Mouse (Mus musculus) layer of hippocampus, postnatal 36 days (tissue): Measurements from ENCODE around the gene Olfr372. TPM values are rescaled to one million over a fixed set of nuclear protein-coding genes. Genes with fewer than 3 reads are reported as not detected.

Source experiments
- DNase-seq, 2 experiments: peaks; one replicate each; pipeline ENCODE4 v3.0.0; 2022
- total RNA-seq, 2 experiments: library from RNA; stranded (reverse); gene quantifications; 2 replicates each; pipeline ENCODE4 v1.2.3; 2021

Gene Olfr372
- total RNA-seq, 2 experiments from 2014 or later, result not detected

DNA sequence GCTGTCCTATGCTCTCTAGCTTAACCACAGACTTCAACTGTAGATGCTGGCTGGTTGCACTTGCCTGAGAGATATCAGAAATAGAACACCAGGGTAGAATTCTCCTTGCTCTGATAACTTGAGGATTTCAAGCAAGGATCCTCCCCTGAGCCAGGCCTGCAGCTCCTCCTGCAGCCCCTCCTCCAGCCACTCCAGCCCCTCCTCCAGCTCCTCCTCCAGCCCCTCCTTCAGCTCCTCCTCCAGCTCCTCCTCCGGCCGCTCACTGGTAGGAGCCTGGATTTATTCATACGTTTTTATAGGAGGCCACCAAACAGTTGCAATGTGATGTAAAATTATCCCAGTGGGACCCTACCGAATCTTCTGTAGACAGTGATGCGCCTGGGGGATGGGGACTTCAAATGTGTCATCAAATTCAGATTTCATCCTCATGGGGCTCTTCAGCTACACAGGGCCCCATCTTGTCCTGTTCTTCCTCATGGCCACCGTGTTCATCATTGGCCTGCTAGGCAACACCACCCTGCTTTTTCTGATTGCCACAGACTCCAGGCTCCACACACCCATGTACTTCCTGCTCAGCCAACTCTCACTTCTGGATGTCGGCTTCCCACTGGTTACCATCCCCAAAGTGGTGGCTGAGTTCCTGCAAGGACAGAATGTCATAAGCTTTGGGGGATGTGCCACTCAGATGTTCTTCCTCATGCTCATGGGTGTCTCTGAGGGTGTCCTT lies 58.5 kb downstream of the Olfr372 start:
- peak in 1 of 2 experiments; percentile 3 for DNase-seq

DNA sequence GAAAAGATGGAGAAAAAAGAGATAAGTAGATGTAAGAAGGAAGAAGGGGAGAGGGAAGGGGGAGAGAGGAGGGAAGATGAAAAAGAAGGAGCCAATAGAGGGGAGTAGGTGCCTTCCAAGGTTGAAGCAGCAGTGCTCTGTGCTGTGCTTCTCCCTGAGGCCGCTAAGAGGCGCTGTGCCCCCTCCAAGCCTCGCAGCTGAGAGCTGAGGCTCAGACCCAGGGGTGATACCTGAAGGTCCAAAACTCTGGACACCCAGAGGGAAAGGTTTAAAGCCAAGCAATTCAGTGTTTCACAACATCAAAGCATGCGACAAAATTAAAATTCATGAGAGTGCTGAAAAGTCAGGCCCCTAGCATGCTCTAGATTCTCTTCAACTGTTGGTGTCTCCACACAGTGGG lies 64.1 kb downstream of the Olfr372 start:
- no peak for DNase-seq

DNA sequence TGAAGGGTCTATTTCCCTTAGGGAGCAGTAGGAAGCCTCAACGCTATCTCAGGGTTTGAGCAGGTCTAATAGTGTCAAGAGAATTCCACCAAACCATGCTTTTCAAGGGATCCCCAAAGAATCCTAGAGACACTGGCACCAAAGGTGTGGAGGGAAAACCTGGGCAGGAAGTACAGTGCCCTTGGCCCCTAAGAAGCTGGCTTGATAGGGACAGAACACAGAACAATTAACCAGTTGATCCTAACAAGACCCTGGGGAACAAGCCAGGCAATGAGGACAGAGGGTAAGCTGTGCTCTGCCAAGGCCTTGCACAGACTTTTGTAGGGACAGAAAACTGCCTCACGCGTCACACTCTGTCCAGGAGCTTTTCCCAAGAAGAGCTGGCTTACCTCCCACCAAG lies 65.7 kb downstream of the Olfr372 start, which contains the start of gene Olfr374:
Gene Olfr374 (plus strand): TSS at position 301 of the 400 bp plus-strand sequence.
- DNase-seq, result no peak

Other genes starting within 250 kb of the Olfr372 start
- 10 to 100 TPM; 10.4 to 13.1 TPM for gene Zfp709, start 159.2 kb upstream of the Olfr372 start, total RNA-seq
- 10 to 100 TPM; 15.7 to 17.0 TPM for gene Zfp882, start 132.6 kb upstream of the Olfr372 start, total RNA-seq
- gene Zfp617, start 132.6 kb upstream of the Olfr372 start, total RNA-seq, result 10 to 100 TPM; 27.4 to 28.8 TPM
- 10 to 100 TPM; 18.3 to 21.7 TPM for gene Zfp961, start 90.2 kb upstream of the Olfr372 start, total RNA-seq
- gene Cyp4f18, start 31.6 kb upstream of the Olfr372 start, total RNA-seq, result not detected
- not detected for gene Olfr373, start 42.0 kb downstream of the Olfr372 start, total RNA-seq
- gene Olfr374, start 65.8 kb downstream of the Olfr372 start, total RNA-seq, result not detected
- 10 to 100 TPM; 22.3 to 27.6 TPM for gene Tpm4, start 93.8 kb downstream of the Olfr372 start, total RNA-seq
- gene Rab8a, start 120.0 kb downstream of the Olfr372 start, total RNA-seq, result 10 to 100 TPM; 39.2 to 41.7 TPM
- gene Hsh2d, start 148.4 kb downstream of the Olfr372 start, total RNA-seq, result not detected
- gene Cib3, start 171.6 kb downstream of the Olfr372 start, total RNA-seq, result under 1 TPM in 1 of 2 experiments, not detected in 1; 0.48 TPM
- not detected for gene Gm11034, start 172.4 kb downstream of the Olfr372 start, total RNA-seq
- 10 to 100 TPM; 59.4 to 64.2 TPM for gene Fam32a, start 178.5 kb downstream of the Olfr372 start, total RNA-seq
- 10 to 100 TPM; 74.5 to 94.0 TPM for gene Ap1m1, start 198.8 kb downstream of the Olfr372 start, total RNA-seq